Mouse (Mus musculus): Measurements from ENCODE around the gene Cdkn2b. TPM values are rescaled to one million over a fixed set of nuclear protein-coding genes. Genes with fewer than 3 reads are reported as not detected.

Gene Cdkn2b
- 8.1 and 9.7 TPM in 2 replicates for polyA plus RNA-seq (2012; rRNA removed)

GRCm38 (mm10) chr4:89310491-89311254, at the start of gene Cdkn2b:
Gene Cdkn2b, minus strand, starts transcription at chr4:89311039.
- Histone ChIP-seq H3K27ac (ENCODE audit: control insufficient read depth, insufficient read depth, low read length) (no peak within 1 kb of the TSS), H3K36me3 (ENCODE audit: control insufficient read depth, insufficient read depth, low read length) (no peaks in the 10 kb centered on the region), H3K4me3 (ENCODE audit: control insufficient read depth, insufficient read depth, low read length) (peak within 1 kb of the TSS; percentile 43), H3K4me1 (replicated peaks; ENCODE audit: control insufficient read depth, insufficient read depth, low read length) (0 out of 2 replicates have a peak, but pooled peaks cover 4% of the 10 kb centered on the region), H3K27me3 (ENCODE audit: control insufficient read depth, insufficient read depth, low read length) (peaks cover 11% of the 10 kb centered on the region; the same call in 1 of the 2 replicates)
- 2% methylated on average over 61 of the region's 61 CpGs for WGBS
- peak; percentile 73 for DNase-seq
- TF ChIP-seq POLR2A (IDR thresholded peaks at IDR 0.05; ENCODE audit: control insufficient read depth, extremely low read depth, insufficient read depth, low read length, poor library complexity) = no peak
- TF ChIP-seq CTCF (IDR thresholded peaks at IDR 0.05; ENCODE audit: borderline replicate concordance, control insufficient read depth, extremely low read depth, insufficient read depth, low read length, poor library complexity) = peak; percentile 74; the same call in 1 of the 2 replicates

- Histone ChIP-seq H3K36me3 (ENCODE audit: control insufficient read depth, insufficient read depth, low read length) (no peaks in the 10 kb centered on the region), H3K4me1 (replicated peaks; ENCODE audit: control insufficient read depth, insufficient read depth, low read length) (no peaks in the 10 kb centered on the region), H3K27me3 (ENCODE audit: control insufficient read depth, insufficient read depth, low read length) (no peaks in the 10 kb centered on the region), H3K4me3 (ENCODE audit: control insufficient read depth, insufficient read depth, low read length) (no peak overlapping the region), H3K27ac (ENCODE audit: control insufficient read depth, insufficient read depth, low read length) (no peak overlapping the region)
- WGBS = 87% methylated on average over 3 of the region's 3 CpGs
- no peak for DNase-seq
- TF ChIP-seq CTCF (IDR thresholded peaks at IDR 0.05; ENCODE audit: borderline replicate concordance, control insufficient read depth, extremely low read depth, insufficient read depth, low read length, poor library complexity) (no peak), POLR2A (IDR thresholded peaks at IDR 0.05; ENCODE audit: control insufficient read depth, extremely low read depth, insufficient read depth, low read length, poor library complexity) (no peak)
Observed at GRCm38 (mm10) chr4:89360349-89360748, 49.5 kb upstream of the Cdkn2b start.

DNA sequence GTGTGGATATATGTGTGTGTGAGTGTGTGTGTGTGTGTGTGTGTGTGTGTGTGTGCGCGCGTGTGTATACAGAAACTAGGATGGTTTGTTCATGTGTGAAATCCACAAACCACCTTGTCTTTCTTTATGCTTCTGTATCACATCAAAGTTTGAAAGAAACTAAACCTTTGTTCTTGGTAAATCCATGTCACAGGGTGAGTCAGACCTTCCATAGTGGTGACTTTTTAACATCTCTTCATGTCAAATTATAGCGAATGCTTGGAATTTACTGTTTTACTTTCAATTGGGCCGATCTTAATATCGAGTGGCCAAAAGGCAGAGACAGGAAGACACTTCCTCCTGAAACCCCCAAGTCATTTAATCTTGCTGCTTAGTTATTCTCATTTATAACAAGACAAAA, 48.7 kb upstream of the Cdkn2b start:
- H3K4me1 ChIP-seq (replicated peaks; ENCODE audit: control insufficient read depth, insufficient read depth, low read length) = no peaks in the 10 kb centered on the region

GRCm38 (mm10) chr4:89353935-89354334, 43.1 kb upstream of the Cdkn2b start:
- WGBS = 40% methylated on average over 9 of the region's 9 CpGs
- Histone ChIP-seq H3K27me3 (ENCODE audit: control insufficient read depth, insufficient read depth, low read length) (no peaks in the 10 kb centered on the region), H3K4me1 (replicated peaks; ENCODE audit: control insufficient read depth, insufficient read depth, low read length) (no peaks in the 10 kb centered on the region), H3K27ac (ENCODE audit: control insufficient read depth, insufficient read depth, low read length) (no peak overlapping the region), H3K4me3 (ENCODE audit: control insufficient read depth, insufficient read depth, low read length) (no peak overlapping the region), H3K36me3 (ENCODE audit: control insufficient read depth, insufficient read depth, low read length) (no peaks in the 10 kb centered on the region)
- no peak for TF ChIP-seq CTCF (IDR thresholded peaks at IDR 0.05; ENCODE audit: borderline replicate concordance, control insufficient read depth, extremely low read depth, insufficient read depth, low read length, poor library complexity)
- TF ChIP-seq POLR2A (IDR thresholded peaks at IDR 0.05; ENCODE audit: control insufficient read depth, extremely low read depth, insufficient read depth, low read length, poor library complexity) = no peak
- no peak for DNase-seq

More for the DNA sequence above, 48.7 kb upstream of the Cdkn2b start:
- no peak for TF ChIP-seq POLR2A (IDR thresholded peaks at IDR 0.05; ENCODE audit: control insufficient read depth, extremely low read depth, insufficient read depth, low read length, poor library complexity)
- TF ChIP-seq CTCF (IDR thresholded peaks at IDR 0.05; ENCODE audit: borderline replicate concordance, control insufficient read depth, extremely low read depth, insufficient read depth, low read length, poor library complexity) = no peak
- WGBS = 88% methylated on average over 6 of the region's 6 CpGs
- DNase-seq = no peak
- H3K27ac ChIP-seq (ENCODE audit: control insufficient read depth, insufficient read depth, low read length) = no peak overlapping the region
- no peaks in the 10 kb centered on the region for H3K36me3 ChIP-seq (ENCODE audit: control insufficient read depth, insufficient read depth, low read length)
- H3K27me3 ChIP-seq (ENCODE audit: control insufficient read depth, insufficient read depth, low read length) = no peaks in the 10 kb centered on the region
- H3K4me3 ChIP-seq (ENCODE audit: control insufficient read depth, insufficient read depth, low read length) = no peak overlapping the region

DNA sequence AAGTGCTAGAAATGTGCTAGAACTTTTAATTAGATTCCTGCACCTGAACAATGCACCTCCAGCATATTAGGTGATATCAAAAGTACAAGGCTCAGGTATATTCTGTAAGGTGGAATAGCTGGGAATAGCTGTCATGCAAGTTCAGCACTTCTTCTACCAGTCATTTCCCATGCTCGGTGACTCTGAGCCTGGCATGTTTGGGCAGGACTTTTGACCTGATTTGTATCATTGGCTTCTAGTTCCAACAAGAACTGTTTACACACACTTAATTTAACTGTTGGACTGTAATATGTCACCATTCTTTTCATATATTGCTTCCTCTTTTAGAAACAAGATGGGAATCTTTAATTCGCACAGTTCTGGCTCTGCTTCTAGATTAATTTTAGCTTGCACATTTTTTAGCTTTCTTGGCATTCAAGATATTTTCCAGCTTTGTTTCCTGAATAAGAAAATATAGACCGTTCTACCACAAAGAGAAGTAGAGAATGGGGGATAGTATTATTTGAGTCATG, 42.3 kb upstream of the Cdkn2b start:
- no peak for DNase-seq
- H3K4me3 ChIP-seq (ENCODE audit: control insufficient read depth, insufficient read depth, low read length) = no peak overlapping the region
- 64% methylated on average over 3 of the region's 3 CpGs for WGBS
- H3K4me1 ChIP-seq (replicated peaks; ENCODE audit: control insufficient read depth, insufficient read depth, low read length) = no peaks in the 10 kb centered on the region
- H3K27me3 ChIP-seq (ENCODE audit: control insufficient read depth, insufficient read depth, low read length) = no peaks in the 10 kb centered on the region
- H3K36me3 ChIP-seq (ENCODE audit: control insufficient read depth, insufficient read depth, low read length) = no peaks in the 10 kb centered on the region
- H3K27ac ChIP-seq (ENCODE audit: control insufficient read depth, insufficient read depth, low read length) = no peak overlapping the region
- TF ChIP-seq POLR2A (IDR thresholded peaks at IDR 0.05; ENCODE audit: control insufficient read depth, extremely low read depth, insufficient read depth, low read length, poor library complexity) (no peak), CTCF (IDR thresholded peaks at IDR 0.05; ENCODE audit: borderline replicate concordance, control insufficient read depth, extremely low read depth, insufficient read depth, low read length, poor library complexity) (no peak)

DNA sequence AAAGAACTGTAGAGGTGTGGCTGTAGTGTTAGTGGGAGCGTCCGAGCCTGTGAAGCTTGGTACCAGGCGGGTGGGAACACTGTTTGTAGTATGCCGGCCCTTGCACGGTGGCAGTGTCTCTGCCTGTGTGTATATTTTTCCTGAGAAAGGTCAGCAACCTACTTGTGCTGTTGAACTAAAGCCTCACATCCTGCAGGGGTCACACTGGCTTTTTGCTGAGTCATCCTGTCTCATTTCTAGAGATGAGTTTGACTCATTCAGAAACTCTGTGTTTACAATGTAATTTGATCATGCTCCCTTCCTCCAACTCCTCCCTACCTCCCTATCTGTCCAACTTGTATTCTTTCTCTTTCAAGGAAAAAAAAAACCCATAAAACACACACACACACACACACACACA, 40.6 kb upstream of the Cdkn2b start:
- Histone ChIP-seq H3K4me1 (replicated peaks; ENCODE audit: control insufficient read depth, insufficient read depth, low read length) (no peaks in the 10 kb centered on the region), H3K4me3 (ENCODE audit: control insufficient read depth, insufficient read depth, low read length) (no peak overlapping the region), H3K36me3 (ENCODE audit: control insufficient read depth, insufficient read depth, low read length) (no peaks in the 10 kb centered on the region), H3K27ac (ENCODE audit: control insufficient read depth, insufficient read depth, low read length) (no peak overlapping the region), H3K27me3 (ENCODE audit: control insufficient read depth, insufficient read depth, low read length) (no peaks in the 10 kb centered on the region)
- TF ChIP-seq CTCF (IDR thresholded peaks at IDR 0.05; ENCODE audit: borderline replicate concordance, control insufficient read depth, extremely low read depth, insufficient read depth, low read length, poor library complexity) = no peak
- TF ChIP-seq POLR2A (IDR thresholded peaks at IDR 0.05; ENCODE audit: control insufficient read depth, extremely low read depth, insufficient read depth, low read length, poor library complexity) = no peak
- WGBS = 23% methylated on average over 5 of the region's 5 CpGs
- DNase-seq = no peak
